In genomic region chr4:44778316-44778715, GRCm38 (mm10) we compare ENCODE assay signal across 18 mouse cellular contexts. TPM values are rescaled to one million over a fixed set of nuclear protein-coding genes. Genes with fewer than 3 reads are reported as not detected.
DNase-seq lines count a peak whose midpoint lies in the region; ATAC-seq and TF ChIP-seq lines count a peak whose summit lies in the region.
"Had no signal": no experiment of that assay in that cellular context is flagged by ENCODE, and none has a peak within 500 bp of the region (broad histone marks: within the 10 kb centered on the region; RNA-seq: fewer than 3 reads in every experiment).

No protein-coding gene starts in this region.

- no peaks in the 10 kb centered on the region; the same call in 1 of the 2 replicates for H3K4me1 ChIP-seq in kidney, postnatal 0 days (replicated peaks; ENCODE audit: insufficient read depth, low read length)
- H3K4me1 ChIP-seq in embryonic facial prominence, embryonic 14.5 days (ENCODE audit: control insufficient read depth, insufficient read depth, low read length) = no peaks in the 10 kb centered on the region
- H3K4me1 ChIP-seq: embryonic facial prominence, embryonic 12.5 days; liver, embryonic 13.5 days; lung, embryonic 15.5 days had no signal

- no peak for ATAC-seq in kidney, postnatal 0 days (replicated peaks; ENCODE audit: low FRiP score, low read depth)
- ATAC-seq in embryonic facial prominence, embryonic 14.5 days (ENCODE audit: low read depth) = no peak
- no peak for ATAC-seq in granulocyte monocyte progenitor cell, adult 5-6 weeks (replicated peaks; ENCODE audit: poor library complexity, severe bottlenecking)

- no peak overlapping the region for H3K4me2 ChIP-seq in kidney, postnatal 0 days (ENCODE audit: low read length)
- H3K4me2 ChIP-seq in embryonic facial prominence, embryonic 14.5 days (ENCODE audit: low read depth, low read length) = no peak overlapping the region
- H3K4me2 ChIP-seq: embryonic facial prominence, embryonic 12.5 days; heart, embryonic 11.5 days; limb, embryonic 12.5 days; liver, embryonic 13.5 days; lung, embryonic 15.5 days had no signal

- no peak overlapping the region for H3K27ac ChIP-seq in kidney, postnatal 0 days
- no peak overlapping the region for H3K27ac ChIP-seq in embryonic facial prominence, embryonic 14.5 days (replicated peaks; ENCODE audit: low read depth, low read length)
- H3K27ac ChIP-seq: embryonic facial prominence, embryonic 12.5 days; limb, embryonic 12.5 days; liver, embryonic 13.5 days; lung, embryonic 15.5 days had no signal

- H3K4me3 ChIP-seq in kidney, postnatal 0 days (replicated peaks; ENCODE audit: low read depth, low read length) = no peak overlapping the region
- no peak overlapping the region for H3K4me3 ChIP-seq in embryonic facial prominence, embryonic 14.5 days (ENCODE audit: low read depth, low read length)
- H3K4me3 ChIP-seq: embryonic facial prominence, embryonic 12.5 days; limb, embryonic 12.5 days; liver, embryonic 13.5 days; lung, embryonic 15.5 days had no signal

- peak; percentile 25 for DNase-seq in kidney, postnatal 0 days (ENCODE audit: low spot score)
- no peak for DNase-seq in kidney, postnatal 36 days
- DNase-seq in adrenal gland, adult 18-20 months (ENCODE audit: low spot score in 2 of 2) = peak; percentile 21 to 24
- DNase-seq in adrenal gland, postnatal 36 days = peak; percentile 44 to 66
- DNase-seq in embryonic facial prominence, embryonic 14.5 days (ENCODE audit: low spot score) = peak; percentile 44
- no peak for DNase-seq in left cerebral cortex, postnatal 36 days (ENCODE audit: low spot score in 2 of 2)
- no peak for DNase-seq in ovary, postnatal 36 days (ENCODE audit: low spot score)
- DNase-seq: cerebellum, adult 9-11 months; gastrocnemius, postnatal 14 days; heart, postnatal 14 days; kidney, adult 18-20 months; liver, embryonic 13.5 days; thymus, postnatal 14 days had no signal

- no peaks in the 10 kb centered on the region for H3K36me3 ChIP-seq in kidney, postnatal 0 days (ENCODE audit: insufficient read depth, low read length)
- no peaks in the 10 kb centered on the region for H3K36me3 ChIP-seq in embryonic facial prominence, embryonic 14.5 days (ENCODE audit: control insufficient read depth, insufficient read depth, low read length)
- H3K36me3 ChIP-seq: embryonic facial prominence, embryonic 12.5 days; limb, embryonic 12.5 days; lung, embryonic 15.5 days had no signal

- H3K9ac ChIP-seq in kidney, postnatal 0 days (ENCODE audit: low read depth, low read length) = no peak overlapping the region
- H3K9ac ChIP-seq in embryonic facial prominence, embryonic 14.5 days (ENCODE audit: low read depth, low read length) = no peak overlapping the region
- H3K9ac ChIP-seq: embryonic facial prominence, embryonic 12.5 days; limb, embryonic 12.5 days; liver, embryonic 13.5 days; lung, embryonic 15.5 days had no signal

- TF ChIP-seq CTCF in kidney, postnatal 0 days (IDR thresholded peaks at IDR 0.05; ENCODE audit: low read depth) = no peak

- no peaks in the 10 kb centered on the region for H3K9me3 ChIP-seq in kidney, postnatal 0 days (replicated peaks; ENCODE audit: low read length)
- no peaks in the 10 kb centered on the region for H3K9me3 ChIP-seq in embryonic facial prominence, embryonic 14.5 days (ENCODE audit: control insufficient read depth, low read length)
- H3K9me3 ChIP-seq: embryonic facial prominence, embryonic 12.5 days; limb, embryonic 12.5 days; liver, embryonic 13.5 days; lung, embryonic 15.5 days had no signal

- intact Hi-C loops in left cerebral cortex, postnatal 36 days (cut with DNase I) = no loop called here

- H3K27me3 ChIP-seq in kidney, postnatal 0 days (ENCODE audit: insufficient read depth, low read length) = no peaks in the 10 kb centered on the region
- H3K27me3 ChIP-seq in embryonic facial prominence, embryonic 14.5 days (replicated peaks; ENCODE audit: control insufficient read depth, insufficient read depth, low read length) = no peaks in the 10 kb centered on the region
- H3K27me3 ChIP-seq: embryonic facial prominence, embryonic 12.5 days; limb, embryonic 12.5 days; liver, embryonic 13.5 days; lung, embryonic 15.5 days had no signal

- 42% methylated on average over 3 of the region's 3 CpGs for WGBS in kidney, postnatal 0 days
- 44% methylated on average over 3 of the region's 3 CpGs for WGBS in embryonic facial prominence, embryonic 14.5 days

RNA-seq across cellular contexts. Expression of gene Zcchc7, which starts 22.6 kb away (rescaled TPM):
- 37.5 and 40.1 TPM in 2 replicates for polyA plus RNA-seq in kidney, postnatal 0 days (2015; fragmentation: Nextera tagmentation; extraction: Ambion mirVana)
- total RNA-seq in adrenal gland, adult 18-20 months (2021) = 10 to 100 TPM; 36.6 to 40.7 TPM
- total RNA-seq in adrenal gland, postnatal 36 days (2021) = 10 to 100 TPM; 41.8 to 51.2 TPM
- 29.8 and 37.9 TPM in 2 replicates for polyA plus RNA-seq in embryonic facial prominence, embryonic 14.5 days (2014; fragmentation: Nextera tagmentation; extraction: Ambion mirVana)
- total RNA-seq in granulocyte monocyte progenitor cell, adult 5-6 weeks (2014; fragmentation: Nextera tagmentation) = 42.2 and 52.4 TPM in 2 replicates
- 64.3 and 97.0 TPM in 2 replicates for total RNA-seq in granulocyte monocyte progenitor cell, adult 5-6 weeks (2017)
- 10 to 100 TPM; 39.6 to 71.4 TPM for total RNA-seq in left cerebral cortex, postnatal 36 days (2021)

Comparison
In these comparisons a context has a peak if more than half of its experiments do, and no peak if none do; other contexts are left out.
1. DNase-seq: peak in kidney, postnatal 0 days (single experiment), adrenal gland, adult 18-20 months (2 of 2), adrenal gland, postnatal 36 days (2 of 2) and embryonic facial prominence, embryonic 14.5 days (single experiment); none in kidney, postnatal 36 days (0 of 2), left cerebral cortex, postnatal 36 days (0 of 2) and ovary, postnatal 36 days (single experiment).